Mouse (Mus musculus) testis, adult 2 months (tissue): ENCODE results near the gene 4933428M09Rik.

ENCODE experiments used
- CTCF ChIP-seq: fragments of 200-500 bp; IDR thresholded peaks from 2 replicates; pipeline ENCODE4 v1.5.1; 2012; ENCODE audit warnings: low read depth, mild to moderate bottlenecking, inconsistent platforms, low read length, moderate library complexity; ENCODE audit not compliant: control insufficient read depth, insufficient read depth, insufficient replicate concordance
- POLR2A ChIP-seq: fragments of 200-500 bp; IDR thresholded peaks from 2 replicates; pipeline ENCODE4 v1.6.1; 2012; ENCODE audit warnings: low read depth, mild to moderate bottlenecking, inconsistent platforms, low read length, moderate library complexity; ENCODE audit not compliant: control insufficient read depth

DNA sequence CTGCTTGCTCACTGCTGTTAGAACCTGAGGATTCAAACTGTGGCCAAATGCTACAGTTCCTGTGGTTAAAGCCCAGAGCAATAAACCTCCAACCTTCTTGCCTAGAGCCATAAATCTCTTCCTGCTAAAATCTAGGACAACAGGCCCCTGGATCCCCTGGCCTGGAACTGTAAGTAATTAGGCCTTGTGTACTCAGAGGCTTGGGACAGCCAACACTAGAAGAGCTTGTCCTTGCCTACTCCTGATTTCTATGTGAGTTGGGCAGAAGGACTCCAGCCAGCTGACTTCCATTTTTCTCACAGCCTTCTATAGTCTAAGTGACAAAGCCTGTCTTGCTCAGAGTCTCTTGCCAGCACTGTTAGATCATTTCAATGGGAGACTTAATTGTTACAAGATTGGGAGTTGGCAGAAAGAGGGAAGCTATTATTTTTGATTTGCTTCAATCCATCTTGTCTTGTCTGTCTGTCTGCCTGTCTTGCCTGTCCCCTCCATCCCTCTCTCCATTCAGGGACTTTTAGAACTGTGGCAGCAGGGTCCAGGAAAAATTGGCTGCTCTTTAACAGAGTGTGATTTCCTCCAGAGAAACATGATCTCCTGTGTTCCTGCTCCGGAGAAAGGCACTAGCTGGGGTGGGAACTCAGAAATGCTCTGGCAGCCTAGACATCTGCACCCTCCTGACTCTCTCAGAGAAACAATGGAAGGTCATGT, 15.7 kb downstream of the 4933428M09Rik start:
- TF ChIP-seq CTCF: no peak
- TF ChIP-seq POLR2A: no peak
